Mouse (Mus musculus): ENCODE data around the gene Rtkn2. TPM values are rescaled to one million over a fixed set of nuclear protein-coding genes. Genes with fewer than 3 reads are reported as not detected.

The Rtkn2 gene
- total RNA-seq, 2 experiments from 2014 or later, result 4.7 to 5.0 TPM

DNA sequence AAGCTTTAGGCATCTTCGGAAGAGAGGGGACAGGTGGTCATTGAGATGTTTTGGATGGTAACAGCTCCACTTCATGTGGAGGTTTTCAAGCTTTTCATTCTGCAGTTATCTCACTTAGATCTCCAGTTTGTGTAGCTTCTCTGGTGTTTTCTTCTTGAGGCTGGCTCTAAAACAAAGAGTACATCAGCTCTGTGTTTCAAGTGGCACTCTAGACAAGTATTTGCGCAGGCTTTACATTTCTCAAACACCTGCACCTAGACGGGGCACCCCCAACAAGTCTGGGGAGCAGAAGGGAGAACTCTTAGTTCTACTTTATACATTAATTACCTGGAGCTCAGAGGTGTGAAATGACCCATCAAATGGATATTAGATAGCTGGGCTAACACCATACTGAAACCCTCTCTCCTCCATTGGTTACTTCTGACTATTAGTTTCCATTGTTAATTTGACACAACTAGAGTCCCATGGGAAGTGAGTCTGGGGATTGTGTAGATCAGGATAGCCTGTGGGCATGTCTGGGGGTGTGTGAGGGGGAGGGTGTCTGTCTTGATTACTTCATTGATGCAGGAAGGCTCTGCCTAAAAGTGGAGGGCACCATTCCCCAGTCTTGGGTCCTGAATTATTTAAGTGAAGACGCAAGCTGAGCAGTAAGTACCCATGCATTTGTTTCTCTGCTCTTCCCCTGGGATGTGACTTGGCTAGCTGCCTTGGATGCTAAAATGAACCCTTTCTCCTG, 14.0 kb upstream of the Rtkn2 start:
- Histone ChIP-seq H3K4me3 (no peak overlapping the region), H3K27ac (peak overlapping the region; percentile 70; the same call in 1 of the 2 replicates)
- DNase-seq (ENCODE audit: low spot score in 2 of 2), result no peak
- TF ChIP-seq CTCF (conservative IDR thresholded peaks at IDR 0.05), result no peak

DNA sequence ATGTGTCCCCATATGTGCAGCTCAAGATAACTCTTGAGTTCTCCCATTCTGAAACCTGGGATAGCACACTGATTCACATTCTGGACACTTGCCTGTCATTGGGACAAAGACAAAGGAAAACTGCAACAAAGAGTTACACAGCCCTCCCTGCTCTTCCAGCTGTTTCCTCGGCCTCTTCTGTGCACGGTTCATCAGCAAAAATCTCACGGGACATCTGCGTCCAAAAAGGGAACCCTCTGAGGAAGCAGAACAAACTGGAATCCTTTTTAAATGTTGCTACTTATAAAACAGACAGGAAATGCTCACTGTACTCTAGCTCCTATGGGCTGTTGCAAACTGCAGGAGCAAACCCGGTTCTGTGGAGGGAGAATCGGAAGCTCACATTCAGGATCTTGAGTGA, 13.3 kb upstream of the Rtkn2 start:
- no peak overlapping the region for H3K4me3 ChIP-seq
- no peak for TF ChIP-seq CTCF (conservative IDR thresholded peaks at IDR 0.05)
- H3K27ac ChIP-seq, result peak overlapping the region; percentile 70; the same call in 1 of the 2 replicates
- no peak for DNase-seq (ENCODE audit: low spot score in 2 of 2)

DNA sequence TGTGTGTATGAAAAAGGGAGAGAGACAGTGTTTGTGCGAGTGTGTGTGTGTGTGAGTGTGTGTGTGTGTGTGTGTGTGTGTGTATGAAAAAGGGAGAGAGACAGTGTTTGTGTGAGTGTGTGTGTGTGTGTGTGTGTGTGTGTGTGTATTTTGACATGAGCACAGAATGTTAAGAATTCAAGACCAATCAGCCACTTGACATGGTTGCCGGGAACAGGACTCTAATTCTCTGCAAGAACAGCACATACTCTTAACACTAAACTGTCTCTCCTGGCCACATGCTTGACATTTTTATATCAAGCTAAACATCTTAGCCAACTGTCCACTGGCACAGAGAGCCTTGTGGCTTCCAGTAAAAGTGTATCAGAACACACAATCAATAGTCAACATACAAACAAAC, 12.4 kb upstream of the Rtkn2 start:
- no peak for TF ChIP-seq CTCF (conservative IDR thresholded peaks at IDR 0.05)
- Histone ChIP-seq H3K4me3 (no peak overlapping the region), H3K27ac (no peak overlapping the region)
- no peak for DNase-seq (ENCODE audit: low spot score in 2 of 2)

DNA sequence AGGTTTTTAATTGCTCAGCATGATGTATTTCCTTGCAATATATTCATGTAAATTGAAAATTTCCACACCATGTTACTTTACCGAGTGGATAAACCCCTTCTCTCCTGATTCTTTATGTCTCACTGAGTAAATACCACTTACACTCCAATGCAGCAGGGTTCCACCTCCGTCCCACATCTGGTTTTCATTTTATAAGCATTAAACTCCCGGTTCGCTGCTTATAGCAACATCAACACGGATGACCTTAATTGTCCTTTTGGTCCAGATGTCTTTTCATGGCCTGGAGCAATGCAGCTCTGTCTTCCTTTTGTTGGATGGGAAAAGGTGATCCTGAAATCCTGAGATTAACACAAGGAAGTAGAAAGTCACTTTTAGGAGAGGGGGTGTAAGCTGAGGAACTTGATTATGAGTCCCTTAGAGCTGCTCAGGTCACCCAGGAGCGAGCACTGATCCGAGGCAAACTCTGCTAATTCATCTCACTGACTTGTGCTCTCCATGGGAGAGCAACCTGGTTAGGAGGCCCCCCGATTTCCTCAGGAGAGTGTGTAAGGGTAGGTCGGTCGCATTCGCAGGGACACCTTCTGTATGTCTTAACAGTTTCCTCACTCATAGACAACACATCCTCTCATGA, 8.1 kb upstream of the Rtkn2 start:
- H3K4me3 ChIP-seq, result no peak overlapping the region
- TF ChIP-seq CTCF (conservative IDR thresholded peaks at IDR 0.05), result no peak
- no peak overlapping the region for H3K27ac ChIP-seq
- no peak for DNase-seq (ENCODE audit: low spot score in 2 of 2)

DNA sequence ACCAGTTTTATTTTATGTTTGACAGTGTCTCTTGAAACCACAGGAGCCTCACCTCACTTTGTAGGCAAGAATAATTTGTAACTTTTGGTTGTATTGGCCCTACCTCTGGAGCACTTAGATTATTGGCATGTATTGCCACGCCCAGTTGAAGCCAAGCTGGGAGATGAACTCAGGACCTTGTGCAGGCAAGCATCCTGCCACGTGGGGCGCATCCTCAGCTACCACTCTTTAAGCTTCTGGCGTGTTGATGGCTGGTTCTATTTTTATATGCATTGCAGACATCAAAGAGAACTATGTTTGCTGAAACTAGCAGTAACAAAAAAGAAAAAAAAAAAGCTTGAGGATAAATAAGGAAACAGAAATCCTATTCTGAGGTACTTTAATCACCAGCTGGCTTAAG, 2.1 kb upstream of the Rtkn2 start:
- no peak for TF ChIP-seq CTCF (conservative IDR thresholded peaks at IDR 0.05)
- H3K4me3 ChIP-seq, result no peak overlapping the region
- no peak overlapping the region for H3K27ac ChIP-seq
- DNase-seq (ENCODE audit: low spot score in 2 of 2), result no peak

DNA sequence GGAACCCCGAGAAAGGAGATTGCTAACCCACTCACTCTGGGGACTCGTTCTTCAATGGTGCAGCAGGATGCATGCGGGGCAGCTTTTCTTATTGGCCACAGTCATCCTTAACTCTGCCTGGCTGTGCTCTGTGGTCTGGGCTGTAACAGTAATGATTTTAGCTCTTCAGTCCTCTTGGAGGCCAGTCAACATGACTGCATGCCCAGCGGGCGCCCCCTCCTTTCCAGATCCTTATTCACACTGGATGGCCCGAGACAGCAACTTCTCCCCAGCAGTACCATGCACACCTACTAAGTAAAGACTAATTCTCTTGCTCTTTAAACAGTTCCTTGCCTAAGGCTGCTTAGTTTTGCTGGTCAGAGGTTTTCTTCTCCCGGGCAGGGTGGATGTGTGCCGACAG, 4.4 kb downstream of the Rtkn2 start:
- no peak for TF ChIP-seq CTCF (conservative IDR thresholded peaks at IDR 0.05)
- Histone ChIP-seq H3K4me3 (no peak overlapping the region), H3K27ac (peak overlapping the region; percentile 9; the same call in 1 of the 2 replicates)
- no peak for DNase-seq (ENCODE audit: low spot score in 2 of 2)

DNA sequence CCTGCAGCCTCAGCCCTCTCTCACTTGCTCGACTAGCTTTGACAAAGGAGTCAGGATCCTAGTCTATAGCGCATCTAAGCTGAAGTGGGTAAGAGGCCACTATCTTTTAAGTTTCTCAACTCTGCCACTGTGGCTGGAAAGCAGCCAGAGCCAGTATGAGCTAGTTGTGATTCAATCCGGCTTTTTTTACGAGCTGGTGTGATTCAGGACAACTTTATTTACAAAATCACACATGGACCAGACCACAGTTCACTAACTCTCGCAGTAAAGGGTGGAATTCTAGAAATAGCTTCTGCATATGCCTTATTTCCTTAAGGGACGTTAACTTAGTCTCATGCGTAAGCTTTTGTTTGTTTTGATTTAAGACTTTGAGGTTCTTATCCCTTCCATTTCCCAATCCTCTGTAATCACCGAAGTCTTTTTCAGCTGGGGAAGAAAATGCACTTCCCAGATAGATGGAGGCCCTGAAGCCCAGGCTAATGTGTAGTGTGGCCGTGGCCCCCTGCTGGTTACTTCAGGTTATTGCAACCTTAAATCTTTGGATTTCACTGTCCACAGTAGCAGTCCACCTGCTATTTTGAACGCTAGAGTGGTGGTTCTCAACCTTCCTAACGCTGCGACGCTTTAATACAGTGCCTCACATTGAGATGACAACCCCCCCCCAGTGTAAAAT, 5.0 kb downstream of the Rtkn2 start:
- H3K4me3 ChIP-seq, result peak overlapping the region; percentile 13; the same call in 1 of the 2 replicates
- DNase-seq (ENCODE audit: low spot score in 2 of 2), result peak; percentile 66 to 70
- peak overlapping the region; percentile 9; the same call in 1 of the 2 replicates for H3K27ac ChIP-seq
- TF ChIP-seq CTCF (conservative IDR thresholded peaks at IDR 0.05), result peak; percentile 92

DNA sequence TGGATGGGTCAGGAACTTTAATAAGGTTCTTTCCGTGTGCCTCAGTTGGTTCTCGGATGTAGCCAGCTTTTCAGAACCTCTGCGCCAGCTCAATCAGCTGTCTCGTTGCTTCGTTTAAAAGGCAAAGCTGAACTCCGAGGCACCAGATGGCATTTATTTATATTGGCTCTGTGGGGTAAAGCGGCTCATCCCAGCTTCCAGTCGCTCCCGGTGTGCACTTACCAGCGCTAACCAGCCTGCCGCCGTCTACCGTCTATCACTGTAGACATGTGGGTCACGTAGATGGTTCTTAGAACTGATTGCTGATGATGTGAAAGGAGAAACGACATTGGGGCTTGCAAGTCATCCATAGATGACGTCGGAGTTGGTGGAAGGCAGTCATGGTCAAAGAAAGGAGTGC, 5.7 kb downstream of the Rtkn2 start:
- DNase-seq (ENCODE audit: low spot score in 2 of 2), result peak in 1 of 2 experiments; percentile 29
- Histone ChIP-seq H3K27ac (peak overlapping the region; percentile 14; the same call in 1 of the 2 replicates), H3K4me3 (peak overlapping the region; percentile 13; the same call in 1 of the 2 replicates)
- TF ChIP-seq CTCF (conservative IDR thresholded peaks at IDR 0.05), result no peak

DNA sequence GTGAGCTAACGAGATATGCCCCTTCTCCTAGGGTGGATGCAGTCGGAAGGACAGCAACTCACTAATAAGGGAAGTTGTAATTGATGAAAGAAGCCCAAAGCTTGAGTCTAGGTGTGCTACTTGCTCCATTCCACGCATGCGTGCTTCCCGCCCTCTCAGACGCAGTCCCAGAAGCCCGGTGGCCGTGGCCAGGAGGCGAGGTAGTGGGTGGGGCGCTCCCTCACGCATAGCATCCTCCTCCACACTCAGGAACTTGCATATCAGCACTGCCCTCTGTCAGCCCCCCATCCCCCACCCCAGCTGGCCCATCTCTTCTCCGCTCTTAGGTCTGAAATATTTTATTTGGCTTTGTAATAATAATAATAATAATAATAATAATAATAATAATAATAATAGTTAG, 16.0 kb downstream of the Rtkn2 start:
- Histone ChIP-seq H3K27ac (no peak overlapping the region), H3K4me3 (no peak overlapping the region)
- no peak for TF ChIP-seq CTCF (conservative IDR thresholded peaks at IDR 0.05)
- DNase-seq (ENCODE audit: low spot score in 2 of 2), result no peak

DNA sequence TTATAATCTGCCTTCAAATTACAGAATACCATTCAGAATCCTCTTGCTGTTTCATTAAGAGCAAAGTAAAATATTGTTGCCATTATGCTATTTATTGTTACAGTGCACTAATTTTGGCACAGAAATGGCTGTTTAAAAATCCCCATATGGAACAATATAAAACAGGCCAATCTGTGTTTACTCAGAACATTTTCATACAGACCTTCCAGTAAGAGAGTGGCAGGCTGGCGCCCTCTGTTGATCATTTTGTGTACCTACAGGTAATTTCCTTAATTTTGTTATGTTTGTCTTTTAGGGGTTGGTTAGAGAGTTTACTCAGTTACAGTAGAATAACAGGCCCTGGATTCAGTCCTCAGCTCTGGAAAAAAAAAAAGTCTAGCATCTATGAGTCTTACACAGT, 16.8 kb downstream of the Rtkn2 start:
- Histone ChIP-seq H3K4me3 (no peak overlapping the region), H3K27ac (no peak overlapping the region)
- peak; percentile 98 for TF ChIP-seq CTCF (conservative IDR thresholded peaks at IDR 0.05)
- DNase-seq (ENCODE audit: low spot score in 2 of 2), result peak; percentile 57

DNA sequence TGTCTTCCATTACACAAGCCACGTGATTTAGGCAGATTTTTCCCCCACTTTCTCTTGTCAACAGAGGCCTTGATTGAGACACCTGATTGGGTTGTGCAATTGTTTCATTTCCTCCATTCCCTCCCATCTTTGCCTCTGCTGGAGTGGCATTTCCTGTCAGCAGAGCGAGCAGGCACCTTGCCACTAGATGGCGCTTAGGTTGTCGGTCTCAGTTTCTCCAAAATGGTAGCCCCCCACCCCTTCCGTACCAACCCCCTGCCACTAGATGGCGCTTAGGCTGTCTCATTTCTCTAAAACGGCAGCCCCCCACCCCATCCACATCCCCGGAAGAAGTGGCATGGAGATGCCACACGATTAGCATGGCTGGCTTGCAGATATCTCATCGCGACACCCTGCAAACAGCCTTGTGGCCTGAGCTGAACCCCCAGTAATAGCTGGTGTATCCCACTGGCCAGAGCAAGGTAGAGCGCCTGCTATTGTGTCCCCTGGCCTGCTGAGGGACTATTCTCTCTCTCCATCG, 18.8 kb downstream of the Rtkn2 start:
- no peak overlapping the region for H3K4me3 ChIP-seq
- peak; percentile 92 for TF ChIP-seq CTCF (conservative IDR thresholded peaks at IDR 0.05)
- H3K27ac ChIP-seq, result no peak overlapping the region
- peak; percentile 44 to 76 for DNase-seq (ENCODE audit: low spot score in 2 of 2)

DNA sequence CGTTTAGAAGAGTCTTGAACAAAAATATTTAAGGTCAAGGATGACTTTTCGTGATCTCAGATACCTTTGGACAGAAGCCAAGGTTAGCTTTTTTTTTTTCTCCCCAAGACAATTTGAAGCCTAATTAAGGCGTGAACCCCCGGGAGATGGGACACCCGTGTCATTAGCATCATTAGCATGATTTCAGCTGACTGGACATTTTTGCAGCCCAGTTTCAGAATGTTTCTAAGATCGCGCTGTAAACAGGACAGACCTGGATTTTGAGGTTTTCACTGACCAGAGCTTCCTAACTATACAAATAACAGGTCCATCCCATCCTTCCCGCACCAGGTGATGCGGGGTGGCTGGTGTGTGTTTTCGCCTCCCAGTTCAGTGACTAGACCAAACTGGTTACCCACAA, 19.8 kb downstream of the Rtkn2 start:
- Histone ChIP-seq H3K4me3 (no peak overlapping the region), H3K27ac (no peak overlapping the region)
- no peak for TF ChIP-seq CTCF (conservative IDR thresholded peaks at IDR 0.05)
- no peak for DNase-seq (ENCODE audit: low spot score in 2 of 2)

DNA sequence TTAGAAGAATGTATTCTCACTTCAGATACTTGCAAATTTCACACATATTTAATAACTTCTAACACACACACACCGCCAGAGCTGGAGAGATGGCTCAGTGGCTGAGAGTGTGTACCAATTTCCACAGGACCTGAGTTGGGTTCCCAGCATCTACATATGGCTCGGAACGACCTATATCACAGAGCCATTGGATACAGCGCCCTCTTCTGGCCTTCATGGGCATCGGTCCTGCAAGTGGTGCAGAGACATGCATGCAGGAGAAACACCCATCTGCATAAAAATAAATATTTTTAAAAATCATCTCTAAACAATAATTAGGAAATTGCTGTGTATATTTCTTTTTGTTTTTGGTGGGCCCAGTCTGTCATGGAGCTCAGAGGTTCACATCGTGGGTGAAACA, 22.1 kb downstream of the Rtkn2 start:
- TF ChIP-seq CTCF (conservative IDR thresholded peaks at IDR 0.05), result peak; percentile 31

More for the DNA sequence above, 22.1 kb downstream of the Rtkn2 start:
- Histone ChIP-seq H3K27ac (no peak overlapping the region), H3K4me3 (no peak overlapping the region)
- no peak for DNase-seq (ENCODE audit: low spot score in 2 of 2)

Data from layer of hippocampus, adult 2 months (tissue).